Mouse (Mus musculus): ENCODE data around the gene Ralgapa1. TPM values are rescaled to one million over a fixed set of nuclear protein-coding genes. Genes with fewer than 3 reads are reported as not detected.

Gene Ralgapa1
- 10 to 100 TPM; 74.2 to 80.3 TPM for total RNA-seq (2021)
- long read RNA-seq, experiment 1, partial matches to known transcripts: 4 of 13 reads
- long read RNA-seq, experiment 1, other reads (novel, unspliced or antisense): 7 of 13 reads
- long read RNA-seq, experiment 2, partial matches to known transcripts: 0 of 1 reads
- long read RNA-seq, experiment 2, other reads (novel, unspliced or antisense): 1 of 1 reads

DNA sequence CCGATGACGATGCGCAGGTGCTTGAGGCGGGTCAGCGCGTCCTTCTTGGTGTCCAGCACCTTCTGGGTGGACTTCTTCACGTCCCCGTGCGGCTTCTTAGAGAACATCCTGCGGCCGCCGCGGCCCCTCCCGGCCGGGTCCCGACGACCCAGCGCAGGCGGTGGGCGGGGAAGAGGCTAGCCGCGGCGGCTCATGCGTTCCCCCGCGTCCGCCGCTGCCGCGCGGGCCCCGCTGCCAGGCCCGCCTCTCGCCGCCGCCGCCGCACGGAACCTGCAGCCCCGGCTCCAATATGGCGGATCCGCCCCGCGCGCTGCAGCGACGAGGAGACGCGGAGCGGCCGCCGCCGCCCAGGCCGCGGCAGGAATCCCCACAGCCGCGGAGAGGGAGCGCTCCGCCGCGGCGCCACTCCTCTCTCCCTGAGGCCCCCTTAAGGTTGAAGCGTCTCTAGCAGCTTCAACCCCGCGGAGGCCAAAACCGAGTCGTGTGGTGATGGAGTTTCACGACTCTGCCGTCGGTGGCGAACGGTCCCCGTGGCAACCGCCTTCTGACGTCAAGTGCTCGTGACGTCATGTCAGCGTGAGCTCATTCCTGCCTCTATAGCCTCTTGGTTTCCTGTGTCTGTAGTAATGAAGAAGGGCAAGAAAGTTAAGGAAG is at the start of gene Ralgapa1:
Gene Ralgapa1, minus strand, starts transcription at position 507 of the 654 bp plus-strand sequence.
- DNase-seq: peak; percentile 88

DNA sequence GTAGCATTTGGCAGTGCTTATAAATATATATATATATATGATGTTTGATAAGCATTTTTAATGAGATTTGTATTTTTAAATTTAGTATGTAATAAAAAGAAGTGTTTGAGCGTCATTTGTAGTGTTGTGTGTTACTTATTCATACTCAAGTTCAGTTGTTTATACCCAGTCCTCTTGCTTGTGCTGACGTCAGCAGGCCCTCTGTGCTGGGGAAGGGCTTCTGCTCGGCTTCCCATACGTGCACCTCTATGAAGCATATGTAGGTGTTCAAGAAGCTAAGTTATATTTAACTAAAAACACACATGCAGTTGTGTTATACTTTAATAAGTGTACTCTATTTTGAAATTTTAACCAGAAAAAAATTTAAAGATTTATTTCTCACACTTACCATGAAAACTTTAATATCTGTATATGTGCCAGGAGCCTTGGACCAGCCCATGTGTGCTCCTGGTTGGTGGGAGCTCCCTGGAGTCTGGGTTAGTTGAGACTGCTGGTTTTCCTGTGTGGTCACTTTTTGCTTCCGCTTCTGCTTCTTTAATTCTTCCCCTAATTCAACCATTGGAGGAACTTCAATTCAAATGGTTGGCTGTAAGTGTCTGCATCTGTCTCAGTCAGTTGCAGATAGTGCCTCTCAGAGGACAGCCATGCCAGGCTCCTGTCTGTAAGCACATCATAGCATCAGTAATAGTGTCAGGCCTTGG is 48.8 kb upstream of the Ralgapa1 start:
- DNase-seq: no peak

- DNase-seq: no peak
Measured at GRCm38 (mm10) chr12:55867738-55868137, 46.8 kb upstream of the Ralgapa1 start.

- no peak for DNase-seq
Measured at GRCm38 (mm10) chr12:55860631-55861030, 39.7 kb upstream of the Ralgapa1 start.

GRCm38 (mm10) chr12:55859409-55860349 is 38.7 kb upstream of the Ralgapa1 start:
- DNase-seq: no peak

DNA sequence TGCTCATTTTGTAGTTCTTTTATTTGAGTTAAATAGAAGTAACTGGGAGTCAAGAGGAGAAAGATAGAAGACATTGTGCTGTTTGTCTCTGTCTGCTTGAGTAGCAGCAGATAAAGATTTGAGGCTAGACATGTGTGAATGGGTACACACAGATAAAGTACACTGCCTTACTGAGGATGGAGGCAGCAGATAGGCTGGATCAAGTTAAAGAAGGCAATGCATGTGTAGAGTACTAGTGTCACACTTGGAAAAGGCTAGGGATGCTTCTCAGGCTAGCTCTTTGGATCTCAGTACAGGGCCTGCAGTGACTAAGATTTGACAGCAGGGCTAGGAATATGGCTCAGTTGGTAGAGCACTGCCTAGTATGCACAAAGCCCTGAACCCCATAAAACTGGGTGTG is 29.7 kb upstream of the Ralgapa1 start:
- DNase-seq: no peak

DNA sequence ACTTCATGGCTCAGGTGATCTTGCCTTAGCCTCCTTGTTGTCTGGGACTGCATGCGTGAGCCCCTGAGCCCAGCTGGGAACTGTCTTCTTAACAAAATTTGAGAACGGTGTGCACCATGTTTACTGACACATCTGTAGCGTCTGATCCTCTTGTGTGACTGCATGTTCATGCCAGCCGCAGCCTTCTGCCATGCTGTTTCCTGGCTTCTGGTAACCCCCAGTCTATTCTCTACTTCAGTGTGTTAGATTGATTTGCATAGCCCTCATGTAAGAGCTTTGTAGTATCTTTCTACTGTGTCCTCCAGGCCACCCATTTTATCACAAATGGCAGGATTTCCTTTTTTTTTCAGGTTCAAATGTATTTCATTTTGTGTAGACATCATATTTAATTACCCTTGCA is 26.9 kb upstream of the Ralgapa1 start:
- no peak for DNase-seq

- DNase-seq: peak; percentile 23 to 30
Measured at GRCm38 (mm10) chr12:55846741-55847140, 25.8 kb upstream of the Ralgapa1 start.

DNA sequence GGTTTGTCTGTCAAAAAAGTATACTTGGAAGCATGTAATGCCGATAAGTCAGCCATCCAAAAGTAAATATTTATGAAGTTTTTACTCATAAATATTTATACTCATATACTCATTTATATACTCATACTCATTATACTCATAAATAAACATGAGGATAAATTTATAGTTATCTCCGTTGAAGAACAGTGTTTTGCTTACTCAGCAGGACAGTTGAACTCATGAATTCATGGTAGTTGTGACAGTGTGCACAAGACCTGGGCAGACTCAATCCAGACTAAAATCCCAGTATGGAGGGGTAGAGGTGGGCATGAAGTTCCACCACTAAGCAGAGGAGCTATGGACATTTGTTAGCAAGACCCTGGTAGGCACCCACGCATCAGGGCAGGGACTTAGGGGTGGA is 16.5 kb upstream of the Ralgapa1 start:
- DNase-seq: no peak

- peak; percentile 97 for DNase-seq
Measured at GRCm38 (mm10) chr12:55836199-55836951, 15.4 kb upstream of the Ralgapa1 start, which contains the start of gene Brms1l. Gene Brms1l (plus strand): TSS chr12:55836324.

DNA sequence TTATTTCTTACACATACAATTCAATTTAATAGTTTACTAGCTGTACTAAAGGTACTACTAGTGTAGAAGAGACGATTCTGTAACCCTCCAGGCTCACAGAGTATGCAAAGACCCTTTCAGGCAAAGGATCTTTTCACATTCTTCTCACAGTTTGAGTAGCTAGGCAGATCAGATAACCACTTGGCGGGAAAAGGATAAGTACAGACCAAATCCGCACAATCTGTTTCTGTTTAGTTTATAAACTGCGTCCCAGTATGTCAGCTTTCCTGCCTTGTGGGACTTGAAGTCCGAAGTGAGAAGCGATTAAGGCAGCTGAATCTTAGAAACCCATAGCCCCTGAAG is 14.9 kb upstream of the Ralgapa1 start:
- no peak for DNase-seq

DNA sequence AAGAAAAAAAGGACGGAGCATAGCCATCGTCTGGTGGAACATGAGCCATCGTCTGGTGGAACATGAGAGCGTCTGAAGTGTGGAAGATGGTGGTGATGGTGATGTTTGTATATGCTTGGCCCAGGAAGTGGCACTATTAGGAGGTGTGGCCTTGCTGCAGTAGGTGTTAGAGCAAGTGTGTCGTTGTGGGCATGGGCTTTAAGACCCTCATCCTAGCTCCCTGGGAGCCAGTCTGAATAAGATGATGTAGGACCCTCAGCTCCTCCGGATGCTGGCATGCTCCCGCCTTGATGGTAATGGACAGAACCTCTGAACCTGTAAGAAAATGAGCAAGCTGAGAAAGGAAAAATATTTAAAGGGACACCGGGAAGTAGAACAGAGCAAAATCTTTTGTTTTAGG is 13.9 kb upstream of the Ralgapa1 start:
- DNase-seq: no peak

DNA sequence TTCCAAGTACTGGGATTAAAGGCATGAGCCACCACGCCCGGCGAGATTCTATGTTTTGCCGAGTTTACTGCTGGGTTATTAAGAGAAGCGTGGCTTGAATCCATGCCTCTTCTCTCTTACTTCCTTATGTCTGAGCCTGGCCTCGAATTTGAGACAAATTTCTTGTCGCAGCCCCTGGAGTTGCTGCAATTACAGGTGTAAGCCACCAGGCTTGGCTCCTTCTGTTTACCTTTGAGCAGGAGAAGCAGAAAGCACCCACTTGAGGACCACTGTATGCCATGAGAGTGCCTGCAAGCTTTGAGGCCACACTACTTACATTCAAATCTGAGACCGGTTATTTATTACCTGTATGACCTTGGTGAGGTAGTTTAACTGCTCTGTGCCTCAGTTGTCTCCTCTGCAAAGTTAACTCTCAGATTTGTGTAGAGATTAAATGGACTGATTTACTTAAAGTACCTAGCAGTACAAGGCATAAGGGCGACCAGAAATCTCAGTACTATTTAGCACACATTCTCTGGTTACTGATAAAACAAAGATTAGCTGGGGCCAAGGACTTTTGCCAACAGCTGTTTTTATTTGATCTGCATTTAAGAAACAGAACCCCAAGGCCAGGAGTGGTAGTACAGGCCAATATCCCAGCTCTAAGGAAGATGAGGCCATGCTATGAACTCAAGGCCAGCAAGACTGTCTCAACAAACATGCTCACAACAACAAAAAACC is 13.1 kb upstream of the Ralgapa1 start:
- DNase-seq: peak in 1 of 2 experiments; percentile 22

DNA sequence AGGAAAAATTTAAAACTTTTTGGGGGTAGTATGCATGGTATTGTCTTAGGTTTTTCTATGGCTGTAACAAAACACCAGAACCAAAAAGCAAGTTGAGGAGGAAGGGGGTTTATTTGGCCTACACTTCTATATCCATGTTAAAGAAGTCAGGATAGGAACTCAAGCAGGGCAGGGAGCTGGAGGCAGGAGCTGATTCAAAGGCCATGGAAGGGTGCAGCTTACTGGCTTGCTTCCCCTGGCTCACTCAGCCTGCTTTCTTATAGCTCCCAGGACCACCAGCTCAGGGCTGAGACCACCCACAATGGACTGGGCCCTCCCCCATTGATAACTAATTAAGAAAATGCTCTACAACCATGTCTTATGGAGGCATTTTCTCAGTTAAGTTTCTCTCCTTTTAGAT is 12.0 kb upstream of the Ralgapa1 start:
- DNase-seq: no peak

DNA sequence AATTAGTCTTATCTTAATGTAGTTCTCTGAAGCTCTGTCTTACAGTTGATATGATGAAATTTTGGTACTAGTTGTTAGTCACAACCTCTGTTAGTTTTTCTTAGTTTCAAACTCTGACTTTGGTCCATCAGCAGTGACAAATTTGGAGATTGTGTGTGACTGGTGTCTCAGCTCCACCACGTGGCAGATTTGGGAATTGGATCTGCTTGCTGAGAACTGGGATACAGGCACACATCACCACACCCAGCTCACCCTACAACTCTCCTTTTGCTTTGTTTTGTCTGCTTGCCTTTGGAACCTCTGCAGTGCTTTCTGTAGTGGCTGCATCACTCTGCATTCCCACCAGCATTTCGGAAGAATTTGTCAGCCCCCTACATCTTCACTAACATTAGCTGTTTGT is 10.1 kb upstream of the Ralgapa1 start:
- peak; percentile 74 to 84 for DNase-seq

DNA sequence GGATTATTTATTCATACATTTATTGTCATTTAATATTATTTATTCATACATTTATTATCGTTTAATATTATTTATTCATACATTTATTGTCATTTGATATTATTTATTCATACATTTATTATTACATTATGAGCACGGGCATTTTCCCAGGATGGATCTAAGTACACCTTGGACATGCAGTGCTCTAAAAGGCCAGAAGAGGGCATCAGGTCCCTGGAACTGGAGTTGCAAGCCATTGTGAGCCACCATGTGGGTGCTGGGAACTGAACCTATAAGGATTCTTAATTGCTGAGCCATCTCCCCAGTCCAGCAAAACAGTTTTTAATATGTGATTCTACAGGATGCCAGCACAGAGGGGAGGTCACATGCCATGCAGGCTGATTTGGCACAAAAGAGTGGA is 4.6 kb upstream of the Ralgapa1 start:
- no peak for DNase-seq

DNA sequence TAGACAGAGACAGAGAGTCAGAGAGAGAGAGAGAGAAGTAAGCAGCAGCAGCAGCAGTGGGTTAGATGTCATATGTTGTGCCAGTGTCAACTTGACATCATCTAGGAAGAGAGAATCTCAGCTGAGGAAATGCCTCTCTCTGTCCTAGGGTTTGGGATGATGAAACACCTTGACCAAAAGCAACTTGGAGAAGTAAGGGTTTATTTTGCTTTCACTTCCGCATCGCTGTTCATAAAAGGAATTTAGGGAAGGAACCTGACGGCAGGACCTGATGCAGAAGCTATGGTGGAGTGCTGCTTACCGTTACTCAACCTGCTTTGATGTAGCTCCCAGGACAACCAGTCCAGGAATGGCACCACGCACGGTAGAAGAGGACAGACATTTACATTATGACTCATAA is 3.1 kb upstream of the Ralgapa1 start:
- no peak for DNase-seq

- peak; percentile 53 to 60 for DNase-seq
Measured at GRCm38 (mm10) chr12:55820119-55820660, 777 bp downstream of the Ralgapa1 start.

GRCm38 (mm10) chr12:55816488-55816887 is 4.5 kb downstream of the Ralgapa1 start:
- no peak for DNase-seq

- DNase-seq: peak in 1 of 2 experiments; percentile 8
Measured at GRCm38 (mm10) chr12:55805035-55805434, 15.9 kb downstream of the Ralgapa1 start.

- DNase-seq: no peak
Measured at GRCm38 (mm10) chr12:55801131-55801530, 19.8 kb downstream of the Ralgapa1 start.
